Mouse (Mus musculus): ENCODE measurements around the gene Gm17657. TPM values are rescaled to one million over a fixed set of nuclear protein-coding genes. Genes with fewer than 3 reads are reported as not detected.

Gene Gm17657
- polyA plus RNA-seq, 1 experiment, result not detected

DNA sequence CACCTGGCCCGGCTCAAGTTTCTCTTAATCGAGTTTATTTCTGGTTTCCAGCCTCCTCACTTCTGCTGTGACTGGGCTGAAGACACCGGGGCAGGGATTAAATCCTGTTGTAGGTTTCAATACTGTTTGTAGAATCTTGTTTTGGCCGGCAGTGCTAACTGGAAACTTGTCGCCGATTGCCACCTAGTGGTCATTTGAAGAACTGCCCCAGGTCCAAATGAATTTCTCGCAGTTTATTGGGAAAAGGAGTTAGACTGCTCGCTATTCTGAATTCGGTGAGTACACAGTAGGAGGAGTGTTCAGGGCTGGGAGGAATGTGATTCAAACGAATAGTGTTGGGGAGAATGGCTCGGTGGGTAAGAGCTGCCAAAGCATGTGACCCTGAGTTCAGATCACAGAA, 35.0 kb downstream of the Gm17657 start:
- Histone ChIP-seq H3K4me3 (ENCODE audit: low read depth, low read length) (no peak overlapping the region), H3K27ac (ENCODE audit: insufficient read depth, low read depth, low read length) (no peak overlapping the region), H3K27me3 (ENCODE audit: control insufficient read depth, insufficient read depth, low read length) (no peaks in the 10 kb centered on the region), H3K36me3 (ENCODE audit: control insufficient read depth, insufficient read depth, low read length) (no peaks in the 10 kb centered on the region), H3K4me1 (ENCODE audit: control insufficient read depth, insufficient read depth, insufficient read length, low read length) (no peaks in the 10 kb centered on the region)
- under 1% methylated on average over 11 of the region's 11 CpGs for WGBS
- peak; percentile 82; the same call in 1 of the 2 replicates for TF ChIP-seq CTCF (IDR thresholded peaks at IDR 0.05; ENCODE audit: extremely low read depth, insufficient read length, insufficient replicate concordance, low read depth, low read length)
- TF ChIP-seq POLR2A (IDR thresholded peaks at IDR 0.05; ENCODE audit: low read depth, low read length), result no peak

DNA sequence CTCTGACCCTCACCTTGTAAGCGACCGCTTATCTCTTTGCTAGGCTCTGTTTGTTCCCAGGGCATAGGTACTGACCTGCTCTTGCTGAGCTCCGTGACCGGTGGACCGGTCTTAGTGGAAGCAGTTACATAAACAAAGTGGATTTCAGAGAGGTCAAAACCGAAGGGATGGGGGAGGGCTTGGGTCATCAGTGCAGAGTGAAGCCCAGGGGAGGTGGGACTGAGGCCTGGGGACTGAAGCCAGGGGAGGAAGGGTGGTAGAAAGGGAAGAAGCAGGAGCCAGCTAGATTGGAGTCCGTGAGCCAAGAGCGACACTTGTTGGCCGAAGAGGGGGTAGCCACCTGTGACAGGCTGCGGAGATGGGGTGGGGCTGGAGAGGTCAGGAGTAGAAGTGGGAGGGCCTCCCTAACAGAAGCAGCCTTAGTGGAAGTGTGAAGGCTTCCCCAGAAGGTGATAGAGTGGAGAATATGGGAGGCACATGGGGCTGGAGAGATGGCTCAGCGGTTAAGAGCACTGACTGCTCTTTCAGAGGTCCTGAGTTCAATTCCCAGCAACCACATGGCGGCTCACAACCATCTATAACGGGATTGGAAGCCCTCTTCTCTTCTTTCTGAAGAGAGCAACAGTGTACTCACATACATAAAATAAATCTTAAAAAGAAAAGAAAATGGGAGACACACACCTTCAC, 36.3 kb downstream of the Gm17657 start:
- TF ChIP-seq POLR2A (IDR thresholded peaks at IDR 0.05; ENCODE audit: low read depth, low read length) (no peak), CTCF (IDR thresholded peaks at IDR 0.05; ENCODE audit: extremely low read depth, insufficient read length, insufficient replicate concordance, low read depth, low read length) (peak; percentile 80)

DNA sequence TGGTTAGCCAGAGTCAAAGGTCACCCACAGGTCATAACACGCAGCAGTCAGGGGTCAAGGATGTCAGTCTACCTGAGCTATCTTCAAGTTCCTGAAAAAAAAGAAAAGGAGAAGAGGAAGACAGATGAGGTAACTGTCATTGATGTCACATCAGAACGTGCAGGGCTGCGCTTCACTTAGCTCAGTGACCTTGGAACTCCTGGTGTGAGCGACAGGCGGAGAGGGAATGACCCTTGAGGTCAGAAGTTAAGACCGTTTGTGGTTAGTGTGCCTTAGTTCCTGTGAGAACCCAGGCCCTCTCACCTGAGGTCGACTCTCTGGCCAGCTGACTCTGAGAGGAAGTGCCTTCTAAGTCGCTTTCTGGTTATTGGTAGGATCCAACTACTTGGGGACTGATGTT, 38.7 kb downstream of the Gm17657 start:
- WGBS, result 64% methylated on average over 8 of the region's 8 CpGs

More for the DNA sequence above, 36.3 kb downstream of the Gm17657 start:
- no peak overlapping the region for H3K27ac ChIP-seq (ENCODE audit: insufficient read depth, low read depth, low read length)
- no peak overlapping the region for H3K4me3 ChIP-seq (ENCODE audit: low read depth, low read length)
- no peaks in the 10 kb centered on the region for H3K36me3 ChIP-seq (ENCODE audit: control insufficient read depth, insufficient read depth, low read length)
- WGBS, result 42% methylated on average over 13 of the region's 13 CpGs
- H3K27me3 ChIP-seq (ENCODE audit: control insufficient read depth, insufficient read depth, low read length), result no peaks in the 10 kb centered on the region
- peaks cover 2% of the 10 kb centered on the region; the same call in 1 of the 2 replicates for H3K4me1 ChIP-seq (ENCODE audit: control insufficient read depth, insufficient read depth, insufficient read length, low read length)

DNA sequence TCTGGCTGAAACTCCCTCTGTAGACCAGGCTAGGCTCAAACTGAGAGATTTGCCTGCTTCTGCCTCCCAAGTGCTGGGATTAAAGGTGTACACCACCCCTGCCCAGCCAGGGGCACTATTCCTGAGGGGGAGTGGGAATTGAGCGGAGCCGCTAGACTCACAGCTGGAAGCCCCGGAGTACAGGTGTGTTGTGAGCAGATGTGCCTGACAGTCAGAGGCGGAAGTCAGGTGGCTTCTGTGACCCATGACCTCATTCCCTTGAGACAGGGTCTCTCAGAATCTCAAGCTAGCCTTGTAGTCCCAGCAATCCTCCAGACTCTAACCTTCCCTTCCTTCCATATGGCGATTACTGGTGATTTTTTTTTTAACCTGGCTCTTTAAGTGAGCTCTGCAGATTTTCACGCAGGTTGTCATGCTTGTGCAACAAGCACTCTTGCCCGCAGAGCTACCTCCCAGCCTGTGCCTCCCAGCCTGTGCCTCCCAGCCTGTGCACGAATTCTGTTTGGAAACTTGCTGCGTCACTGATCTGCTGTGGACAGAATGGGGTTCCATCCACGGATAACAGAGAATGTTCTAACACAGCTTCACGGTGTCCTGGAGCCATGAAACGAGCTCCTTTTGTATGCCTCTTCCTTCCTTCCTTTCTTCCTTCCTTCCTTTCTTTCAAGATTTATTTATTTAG, 40.4 kb downstream of the Gm17657 start:
- Histone ChIP-seq H3K27ac (ENCODE audit: insufficient read depth, low read depth, low read length) (no peak overlapping the region), H3K36me3 (ENCODE audit: control insufficient read depth, insufficient read depth, low read length) (no peaks in the 10 kb centered on the region), H3K4me1 (ENCODE audit: control insufficient read depth, insufficient read depth, insufficient read length, low read length) (peaks cover 4% of the 10 kb centered on the region), H3K4me3 (ENCODE audit: low read depth, low read length) (no peak overlapping the region), H3K27me3 (ENCODE audit: control insufficient read depth, insufficient read depth, low read length) (no peaks in the 10 kb centered on the region)
- 73% methylated on average over 12 of the region's 12 CpGs for WGBS
- TF ChIP-seq CTCF (IDR thresholded peaks at IDR 0.05; ENCODE audit: extremely low read depth, insufficient read length, insufficient replicate concordance, low read depth, low read length) (no peak), POLR2A (IDR thresholded peaks at IDR 0.05; ENCODE audit: low read depth, low read length) (no peak)

More for the DNA sequence above, 38.7 kb downstream of the Gm17657 start:
- TF ChIP-seq POLR2A (IDR thresholded peaks at IDR 0.05; ENCODE audit: low read depth, low read length), result no peak
- TF ChIP-seq CTCF (IDR thresholded peaks at IDR 0.05; ENCODE audit: extremely low read depth, insufficient read length, insufficient replicate concordance, low read depth, low read length), result no peak
- H3K27ac ChIP-seq (ENCODE audit: insufficient read depth, low read depth, low read length), result no peak overlapping the region
- peaks cover 2% of the 10 kb centered on the region; the same call in 1 of the 2 replicates for H3K4me1 ChIP-seq (ENCODE audit: control insufficient read depth, insufficient read depth, insufficient read length, low read length)
- no peaks in the 10 kb centered on the region for H3K36me3 ChIP-seq (ENCODE audit: control insufficient read depth, insufficient read depth, low read length)
- H3K4me3 ChIP-seq (ENCODE audit: low read depth, low read length), result no peak overlapping the region
- H3K27me3 ChIP-seq (ENCODE audit: control insufficient read depth, insufficient read depth, low read length), result no peaks in the 10 kb centered on the region

DNA sequence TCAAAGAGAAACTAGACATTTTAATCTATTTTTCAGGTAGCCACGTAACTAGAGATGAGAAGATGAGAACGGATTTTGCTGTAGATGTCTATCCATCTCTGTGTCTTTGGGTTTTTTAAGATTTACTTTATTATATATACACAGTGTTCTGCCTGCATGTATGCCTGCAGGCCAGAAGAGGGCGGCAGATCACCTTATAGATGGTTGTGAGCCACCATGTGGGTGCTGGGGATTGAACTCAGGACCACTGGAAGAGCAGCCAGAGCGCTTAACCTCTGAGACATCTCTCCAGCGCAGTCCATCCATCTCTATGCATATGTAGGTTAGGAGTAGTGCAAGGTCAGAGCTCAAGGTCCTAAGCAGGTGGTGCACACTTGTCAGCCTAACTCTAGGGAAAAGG, 45.7 kb downstream of the Gm17657 start:
- TF ChIP-seq POLR2A (IDR thresholded peaks at IDR 0.05; ENCODE audit: low read depth, low read length) (no peak), CTCF (IDR thresholded peaks at IDR 0.05; ENCODE audit: extremely low read depth, insufficient read length, insufficient replicate concordance, low read depth, low read length) (peak; percentile 24; the same call in 1 of the 2 replicates)
- H3K4me3 ChIP-seq (ENCODE audit: low read depth, low read length), result no peak overlapping the region
- H3K27me3 ChIP-seq (ENCODE audit: control insufficient read depth, insufficient read depth, low read length), result no peaks in the 10 kb centered on the region
- H3K36me3 ChIP-seq (ENCODE audit: control insufficient read depth, insufficient read depth, low read length), result no peaks in the 10 kb centered on the region
- H3K27ac ChIP-seq (ENCODE audit: insufficient read depth, low read depth, low read length), result no peak overlapping the region
- WGBS, result 81% methylated on average over 5 of the region's 5 CpGs
- peaks cover 5% of the 10 kb centered on the region for H3K4me1 ChIP-seq (ENCODE audit: control insufficient read depth, insufficient read depth, insufficient read length, low read length)

DNA sequence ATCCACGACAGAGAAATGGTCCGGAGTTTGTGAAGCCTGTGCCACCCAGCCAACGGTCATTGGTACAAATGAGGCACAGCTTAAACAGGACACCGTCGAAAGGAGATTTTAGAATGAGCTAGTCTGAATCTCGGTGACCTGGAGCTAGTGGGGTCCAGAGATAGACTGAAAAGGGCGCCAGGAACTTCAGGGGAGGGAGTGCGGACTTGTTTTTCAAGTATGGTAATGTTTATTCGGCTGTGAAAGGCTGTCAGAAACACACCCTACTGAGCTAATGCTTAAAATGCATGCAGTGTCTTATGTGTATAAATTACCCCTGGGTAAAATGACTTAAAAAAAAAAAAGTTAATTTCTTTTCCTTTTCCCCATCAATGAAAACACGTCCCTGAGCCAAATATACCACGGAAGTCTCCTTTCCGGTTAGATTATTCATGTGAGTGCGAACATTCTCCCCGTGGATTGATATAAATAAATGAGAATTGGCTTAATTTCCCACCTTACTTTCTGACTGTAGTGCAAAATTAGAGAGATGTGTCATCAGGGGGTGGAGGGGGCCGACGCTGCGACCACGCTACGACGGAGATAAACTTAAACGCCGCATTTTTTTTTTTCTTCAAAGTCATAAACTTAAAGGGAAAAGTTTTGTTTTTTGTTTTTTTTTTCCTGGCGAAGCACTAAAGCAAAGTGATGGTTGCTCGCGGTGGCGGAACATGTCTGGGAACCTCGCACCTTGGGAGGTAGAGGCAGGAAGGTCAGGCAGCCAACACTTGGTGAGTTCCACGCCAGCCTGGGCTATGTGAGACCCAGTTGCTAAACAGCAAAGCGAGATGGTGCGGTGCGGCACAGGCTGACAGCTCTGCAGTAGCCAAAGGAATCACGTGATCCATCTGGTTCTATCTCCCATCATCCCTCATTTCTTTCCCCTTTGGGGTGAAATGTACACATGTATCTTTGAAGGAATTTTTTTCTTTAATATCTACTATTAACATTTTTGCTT, 46.5 kb downstream of the Gm17657 start:
- WGBS, result 22% methylated on average over 32 of the region's 32 CpGs
- Histone ChIP-seq H3K36me3 (ENCODE audit: control insufficient read depth, insufficient read depth, low read length) (no peaks in the 10 kb centered on the region), H3K27ac (ENCODE audit: insufficient read depth, low read depth, low read length) (no peak overlapping the region), H3K27me3 (ENCODE audit: control insufficient read depth, insufficient read depth, low read length) (no peaks in the 10 kb centered on the region), H3K4me3 (ENCODE audit: low read depth, low read length) (peak overlapping the region; percentile 50), H3K4me1 (ENCODE audit: control insufficient read depth, insufficient read depth, insufficient read length, low read length) (peaks cover 5% of the 10 kb centered on the region)
- TF ChIP-seq CTCF (IDR thresholded peaks at IDR 0.05; ENCODE audit: extremely low read depth, insufficient read length, insufficient replicate concordance, low read depth, low read length), result no peak
- TF ChIP-seq POLR2A (IDR thresholded peaks at IDR 0.05; ENCODE audit: low read depth, low read length), result no peak
